Comparison of ENCODE assay signal across 9 mouse cellular contexts in genomic region chr10:127515271-127515982, GRCm38 (mm10). TPM values are rescaled to one million over a fixed set of nuclear protein-coding genes. Genes with fewer than 3 reads are reported as not detected.
A peak's percentile ranks its signal among the peaks of the same experiment; 100 is the strongest.
DNase-seq lines count a peak whose midpoint lies in the region; ATAC-seq and TF ChIP-seq lines count a peak whose summit lies in the region.
"Had no signal": no experiment of that assay in that cellular context is flagged by ENCODE, and none has a peak within 500 bp of the region (broad histone marks: within the 10 kb centered on the region; RNA-seq: fewer than 3 reads in every experiment).

No protein-coding gene starts in this region.

- WGBS in kidney, adult 2 months = 49% methylated on average over 9 of the region's 9 CpGs
- 25% methylated on average over 9 of the region's 9 CpGs for WGBS in hindbrain, embryonic 15.5 days

- H3ac ChIP-seq in myocyte (ENCODE audit: control insufficient read depth, insufficient read length) = no peak overlapping the region

- H3K4me2 ChIP-seq in hindbrain, embryonic 15.5 days = peak overlapping the region; percentile 6; the same call in 1 of the 2 replicates
- H3K4me2 ChIP-seq in myocyte (ENCODE audit: low read depth) = no peak overlapping the region

- H3K9ac ChIP-seq in hindbrain, embryonic 15.5 days = no peak overlapping the region

- no peak for ATAC-seq in hindbrain, embryonic 15.5 days (ENCODE audit: low FRiP score, low read depth)

- peaks cover 12% of the 10 kb centered on the region; the same call in 1 of the 2 replicates for H3K4me1 ChIP-seq in kidney, adult 2 months (ENCODE audit: control insufficient read depth, insufficient read depth, low read length)
- peaks cover 68% of the 10 kb centered on the region for H3K4me1 ChIP-seq in hindbrain, embryonic 15.5 days (replicated peaks)

- H3K27me3 ChIP-seq in kidney, adult 2 months (replicated peaks; ENCODE audit: control insufficient read depth, insufficient read depth, low read length) = 0 out of 2 replicates have a peak, but pooled peaks cover 1% of the 10 kb centered on the region
- no peaks in the 10 kb centered on the region for H3K27me3 ChIP-seq in hindbrain, embryonic 15.5 days
- H3K27me3 ChIP-seq in myocyte (ENCODE audit: control insufficient read depth, insufficient read depth, insufficient read length) = no peaks in the 10 kb centered on the region

- DNase-seq in kidney, adult 2 months = no peak
- DNase-seq in kidney, adult 11 months = no peak
- peak; percentile 54 for DNase-seq in MN1 (ENCODE audit: low spot score)
- DNase-seq in spleen, adult 18-20 months = no peak
- DNase-seq in thymus, postnatal 36 days = no peak
- DNase-seq in gastrocnemius, postnatal 10 days = no peak
- DNase-seq: cerebellum, adult 8-10 months had no signal

- no peak for TF ChIP-seq CTCF in kidney, adult 2 months (conservative IDR thresholded peaks at IDR 0.05; ENCODE audit: insufficient read depth, insufficient read length, low read depth, low read length)

- no peak for TF ChIP-seq POLR2A in kidney, adult 2 months (IDR thresholded peaks at IDR 0.05; ENCODE audit: low read depth, low read length)
- TF ChIP-seq POLR2A in myocyte (IDR thresholded peaks at IDR 0.05; ENCODE audit: insufficient read length, low read depth) = peak; percentile 40

- H3K36me3 ChIP-seq in kidney, adult 2 months (ENCODE audit: control insufficient read depth, insufficient read depth, low read length) = 0 out of 2 replicates have a peak, but pooled peaks cover 1% of the 10 kb centered on the region
- peaks cover 10% of the 10 kb centered on the region for H3K36me3 ChIP-seq in hindbrain, embryonic 15.5 days
- peaks cover 29% of the 10 kb centered on the region for H3K36me3 ChIP-seq in myocyte (ENCODE audit: control insufficient read depth, insufficient read depth)

- H3K27ac ChIP-seq in kidney, adult 2 months (ENCODE audit: insufficient read depth, low read depth, low read length) = peak overlapping the region; percentile 70; the same call in 1 of the 2 replicates
- H3K27ac ChIP-seq in hindbrain, embryonic 15.5 days (replicated peaks) = no peak overlapping the region

- H3K79me2 ChIP-seq in myocyte (ENCODE audit: control insufficient read depth, insufficient read depth) = peaks cover 5% of the 10 kb centered on the region

- H3K9me3 ChIP-seq in hindbrain, embryonic 15.5 days = no peaks in the 10 kb centered on the region

- H3K4me3 ChIP-seq in kidney, adult 2 months (ENCODE audit: insufficient read depth, low read depth, low read length) = peak overlapping the region; percentile 42
- H3K4me3 ChIP-seq in hindbrain, embryonic 15.5 days = no peak overlapping the region
- H3K4me3 ChIP-seq in myocyte = no peak overlapping the region

TF ChIP-seq in myocyte, 11 proteins besides CTCF, POLR2A, EP300 and RAD21:
- peak; percentile 88 for TF ChIP-seq POLR2AphosphoS2 (IDR thresholded peaks at IDR 0.05; ENCODE audit: insufficient read length, low read depth)
- no peak for TF ChIP-seq MYOG (IDR thresholded peaks at IDR 0.05; ENCODE audit: control insufficient read depth in 1 of 3, insufficient read depth in 1 of 3, insufficient read length in 2 of 3, low read depth in 2 of 3)
- no peak for TF ChIP-seq TCF12 (IDR thresholded peaks at IDR 0.05; ENCODE audit: insufficient read depth, poor library complexity, severe bottlenecking)
TF ChIP-seq in myocyte: peak in this region for 1.

RNA-seq across cellular contexts. Expression of gene Ndufa4l2, which starts 0.7 kb away (rescaled TPM):
- polyA plus RNA-seq in kidney, adult 2 months (2012; rRNA removed) = 24.4 and 27.4 TPM in 2 replicates
- 20.7 and 24.4 TPM in 2 replicates for polyA plus RNA-seq in hindbrain, embryonic 15.5 days (2015; fragmentation: Nextera tagmentation; extraction: Ambion mirVana)
- polyA plus RNA-seq in myocyte (2012; fragmentation: generic; extraction: Trizol) = 2.9 TPM
- 10 to 100 TPM; 20.5 to 24.2 TPM for total RNA-seq in gastrocnemius, postnatal 10 days (2021)

RNA-seq across cellular contexts. Expression of gene Shmt2, which starts 6.8 kb away (rescaled TPM):
- polyA plus RNA-seq in kidney, adult 2 months (2012; rRNA removed) = 232 and 274 TPM in 2 replicates
- polyA plus RNA-seq in hindbrain, embryonic 15.5 days (2015; fragmentation: Nextera tagmentation; extraction: Ambion mirVana) = 56.2 and 64.8 TPM in 2 replicates
- polyA plus RNA-seq in myocyte (2012; fragmentation: generic; extraction: Trizol) = 535 TPM
- 10 to 100 TPM; 30.5 to 33.4 TPM for total RNA-seq in gastrocnemius, postnatal 10 days (2021)

RNA-seq across cellular contexts. Expression of gene Stac3, which starts 13.9 kb away (rescaled TPM):
- 1.2 and 3.0 TPM in 2 replicates for polyA plus RNA-seq in kidney, adult 2 months (2012; rRNA removed)
- 2.5 and 2.9 TPM in 2 replicates for polyA plus RNA-seq in hindbrain, embryonic 15.5 days (2015; fragmentation: Nextera tagmentation; extraction: Ambion mirVana)
- polyA plus RNA-seq in myocyte (2012; fragmentation: generic; extraction: Trizol) = 125 TPM
- 100 to 1,000 TPM; 272 to 307 TPM for total RNA-seq in gastrocnemius, postnatal 10 days (2021)

RNA-seq across cellular contexts. Expression of gene Nxph4, which starts 18.9 kb away (rescaled TPM):
- 2.0 and 2.2 TPM in 2 replicates for polyA plus RNA-seq in kidney, adult 2 months (2012; rRNA removed)
- 161 and 194 TPM in 2 replicates for polyA plus RNA-seq in hindbrain, embryonic 15.5 days (2015; fragmentation: Nextera tagmentation; extraction: Ambion mirVana)
- polyA plus RNA-seq in myocyte (2012; fragmentation: generic; extraction: Trizol) = 3.9 TPM
- 1 to 10 TPM; 1.6 to 1.9 TPM for total RNA-seq in gastrocnemius, postnatal 10 days (2021)

Comparison
In these comparisons a context has a peak if more than half of its experiments do, and no peak if none do; other contexts are left out.
1. RNA of gene Stac3, which starts 13.9 kb away (polyA plus RNA-seq): 125 TPM in myocyte (single experiment); 1.2 to 3.0 TPM in kidney, adult 2 months and 2.5 to 2.9 TPM in hindbrain, embryonic 15.5 days; every median in the first group is over 10 times any median in the second.